Mouse (Mus musculus): ENCODE data around the gene Supt16. TPM values are rescaled to one million over a fixed set of nuclear protein-coding genes. Genes with fewer than 3 reads are reported as not detected.

Gene Supt16
- polyA plus RNA-seq, 1 experiment from 2014 or later: 55.8 TPM

GRCm38 (mm10) chr14:52199412-52199811, 2.2 kb upstream of the Supt16 start:
- Histone ChIP-seq H3K4me1 (replicated peaks; ENCODE audit: control insufficient read depth, insufficient read depth, low read length) (peaks cover 13% of the 10 kb centered on the region), H3K4me2 (ENCODE audit: low read length) (no peak overlapping the region), H3K27me3 (replicated peaks; ENCODE audit: control insufficient read depth, insufficient read depth, low read length) (no peaks in the 10 kb centered on the region), H3K36me3 (ENCODE audit: control insufficient read depth, insufficient read depth) (peaks cover 24% of the 10 kb centered on the region), H3K4me3 (replicated peaks; ENCODE audit: low read length) (no peak overlapping the region), H3K27ac (ENCODE audit: low read length) (no peak overlapping the region), H3K9ac (replicated peaks; ENCODE audit: low read depth, low read length) (no peak overlapping the region), H3K9me3 (ENCODE audit: control insufficient read depth, low read length) (no peaks in the 10 kb centered on the region)
- no peak for ATAC-seq
- 95% methylated on average over 4 of the region's 4 CpGs for WGBS

GRCm38 (mm10) chr14:52198141-52198540, 925 bp upstream of the Supt16 start:
- whole genome bisulfite sequencing: 19% methylated on average over 3 of the region's 3 CpGs
- Histone ChIP-seq H3K4me1 (replicated peaks; ENCODE audit: control insufficient read depth, insufficient read depth, low read length) (peaks cover 13% of the 10 kb centered on the region), H3K4me2 (ENCODE audit: low read length) (peak overlapping the region; percentile 16; the same call in 1 of the 2 replicates), H3K27ac (ENCODE audit: low read length) (no peak overlapping the region), H3K9ac (replicated peaks; ENCODE audit: low read depth, low read length) (no peak overlapping the region), H3K4me3 (replicated peaks; ENCODE audit: low read length) (no peak overlapping the region), H3K36me3 (ENCODE audit: control insufficient read depth, insufficient read depth) (peaks cover 16% of the 10 kb centered on the region), H3K9me3 (ENCODE audit: control insufficient read depth, low read length) (no peaks in the 10 kb centered on the region), H3K27me3 (replicated peaks; ENCODE audit: control insufficient read depth, insufficient read depth, low read length) (no peaks in the 10 kb centered on the region)
- ATAC-seq: no peak

GRCm38 (mm10) chr14:52196230-52197155, 723 bp downstream of the Supt16 start:
- peak overlapping the region; percentile 93 for H3K27ac ChIP-seq (ENCODE audit: low read length)
- WGBS: 1% methylated on average over 48 of the region's 59 CpGs
- H3K9me3 ChIP-seq (ENCODE audit: control insufficient read depth, low read length): no peaks in the 10 kb centered on the region
- peak overlapping the region; percentile 95 for H3K9ac ChIP-seq (replicated peaks; ENCODE audit: low read depth, low read length)
- H3K36me3 ChIP-seq (ENCODE audit: control insufficient read depth, insufficient read depth): peaks cover 11% of the 10 kb centered on the region; the same call in 1 of the 2 replicates
- peaks cover 13% of the 10 kb centered on the region for H3K4me1 ChIP-seq (replicated peaks; ENCODE audit: control insufficient read depth, insufficient read depth, low read length)
- ATAC-seq: peak; percentile 27; the same call in 1 of the 2 replicates
- peak overlapping the region; percentile 93 for H3K4me2 ChIP-seq (ENCODE audit: low read length)
- no peaks in the 10 kb centered on the region for H3K27me3 ChIP-seq (replicated peaks; ENCODE audit: control insufficient read depth, insufficient read depth, low read length)
- peak overlapping the region; percentile 99 for H3K4me3 ChIP-seq (replicated peaks; ENCODE audit: low read length)

- WGBS: 16% methylated on average over 3 of the region's 3 CpGs
- H3K4me1 ChIP-seq (replicated peaks; ENCODE audit: control insufficient read depth, insufficient read depth, low read length): peaks cover 13% of the 10 kb centered on the region
- peak overlapping the region; percentile 93 for H3K4me2 ChIP-seq (ENCODE audit: low read length)
- H3K9ac ChIP-seq (replicated peaks; ENCODE audit: low read depth, low read length): no peak overlapping the region
- H3K9me3 ChIP-seq (ENCODE audit: control insufficient read depth, low read length): no peaks in the 10 kb centered on the region
- H3K36me3 ChIP-seq (ENCODE audit: control insufficient read depth, insufficient read depth): peaks cover 11% of the 10 kb centered on the region; the same call in 1 of the 2 replicates
- no peak overlapping the region for H3K27ac ChIP-seq (ENCODE audit: low read length)
- peak overlapping the region; percentile 99 for H3K4me3 ChIP-seq (replicated peaks; ENCODE audit: low read length)
- no peak for ATAC-seq
- H3K27me3 ChIP-seq (replicated peaks; ENCODE audit: control insufficient read depth, insufficient read depth, low read length): no peaks in the 10 kb centered on the region
Observed at GRCm38 (mm10) chr14:52195691-52196090, 1.5 kb downstream of the Supt16 start.

GRCm38 (mm10) chr14:52190740-52191359, 6.4 kb downstream of the Supt16 start:
- H3K4me3 ChIP-seq (replicated peaks; ENCODE audit: low read length): no peak overlapping the region
- no peaks in the 10 kb centered on the region for H3K27me3 ChIP-seq (replicated peaks; ENCODE audit: control insufficient read depth, insufficient read depth, low read length)
- no peak overlapping the region for H3K9ac ChIP-seq (replicated peaks; ENCODE audit: low read depth, low read length)
- peaks cover 2% of the 10 kb centered on the region; the same call in 1 of the 2 replicates for H3K36me3 ChIP-seq (ENCODE audit: control insufficient read depth, insufficient read depth)
- H3K4me1 ChIP-seq (replicated peaks; ENCODE audit: control insufficient read depth, insufficient read depth, low read length): peaks cover 5% of the 10 kb centered on the region
- H3K4me2 ChIP-seq (ENCODE audit: low read length): no peak overlapping the region
- no peaks in the 10 kb centered on the region for H3K9me3 ChIP-seq (ENCODE audit: control insufficient read depth, low read length)
- no peak for ATAC-seq
- no peak overlapping the region for H3K27ac ChIP-seq (ENCODE audit: low read length)

- no peaks in the 10 kb centered on the region for H3K27me3 ChIP-seq (replicated peaks; ENCODE audit: control insufficient read depth, insufficient read depth, low read length)
- H3K9me3 ChIP-seq (ENCODE audit: control insufficient read depth, low read length): no peaks in the 10 kb centered on the region
- H3K36me3 ChIP-seq (ENCODE audit: control insufficient read depth, insufficient read depth): peaks cover 2% of the 10 kb centered on the region; the same call in 1 of the 2 replicates
- WGBS: 72% methylated on average over 2 of the region's 2 CpGs
- H3K4me3 ChIP-seq (replicated peaks; ENCODE audit: low read length): no peak overlapping the region
- no peaks in the 10 kb centered on the region for H3K4me1 ChIP-seq (replicated peaks; ENCODE audit: control insufficient read depth, insufficient read depth, low read length)
- H3K9ac ChIP-seq (replicated peaks; ENCODE audit: low read depth, low read length): no peak overlapping the region
- H3K4me2 ChIP-seq (ENCODE audit: low read length): no peak overlapping the region
- ATAC-seq: no peak
- no peak overlapping the region for H3K27ac ChIP-seq (ENCODE audit: low read length)
Observed at GRCm38 (mm10) chr14:52189519-52189918, 7.7 kb downstream of the Supt16 start.

- 80% methylated on average over 1 of the region's 1 CpGs for WGBS
- no peak overlapping the region for H3K27ac ChIP-seq (ENCODE audit: low read length)
- ATAC-seq: no peak
- H3K4me2 ChIP-seq (ENCODE audit: low read length): no peak overlapping the region
- no peaks in the 10 kb centered on the region for H3K9me3 ChIP-seq (ENCODE audit: control insufficient read depth, low read length)
- no peak overlapping the region for H3K4me3 ChIP-seq (replicated peaks; ENCODE audit: low read length)
- H3K27me3 ChIP-seq (replicated peaks; ENCODE audit: control insufficient read depth, insufficient read depth, low read length): no peaks in the 10 kb centered on the region
- peaks cover 2% of the 10 kb centered on the region; the same call in 1 of the 2 replicates for H3K36me3 ChIP-seq (ENCODE audit: control insufficient read depth, insufficient read depth)
- H3K9ac ChIP-seq (replicated peaks; ENCODE audit: low read depth, low read length): no peak overlapping the region
- no peaks in the 10 kb centered on the region for H3K4me1 ChIP-seq (replicated peaks; ENCODE audit: control insufficient read depth, insufficient read depth, low read length)
Observed at GRCm38 (mm10) chr14:52188788-52189187, 8.4 kb downstream of the Supt16 start.

- no peaks in the 10 kb centered on the region for H3K4me1 ChIP-seq (replicated peaks; ENCODE audit: control insufficient read depth, insufficient read depth, low read length)
- no peak overlapping the region for H3K9ac ChIP-seq (replicated peaks; ENCODE audit: low read depth, low read length)
- ATAC-seq: no peak
- no peak overlapping the region for H3K27ac ChIP-seq (ENCODE audit: low read length)
- H3K4me2 ChIP-seq (ENCODE audit: low read length): no peak overlapping the region
- peaks cover 37% of the 10 kb centered on the region for H3K36me3 ChIP-seq (ENCODE audit: control insufficient read depth, insufficient read depth)
- H3K27me3 ChIP-seq (replicated peaks; ENCODE audit: control insufficient read depth, insufficient read depth, low read length): no peaks in the 10 kb centered on the region
- WGBS: 95% methylated on average over 2 of the region's 2 CpGs
- no peaks in the 10 kb centered on the region for H3K9me3 ChIP-seq (ENCODE audit: control insufficient read depth, low read length)
- no peak overlapping the region for H3K4me3 ChIP-seq (replicated peaks; ENCODE audit: low read length)
Observed at GRCm38 (mm10) chr14:52166571-52166970, 30.6 kb downstream of the Supt16 start.

GRCm38 (mm10) chr14:52160911-52161310, 36.3 kb downstream of the Supt16 start:
- H3K27me3 ChIP-seq (replicated peaks; ENCODE audit: control insufficient read depth, insufficient read depth, low read length): no peaks in the 10 kb centered on the region
- WGBS: 84% methylated on average over 6 of the region's 6 CpGs
- H3K36me3 ChIP-seq (ENCODE audit: control insufficient read depth, insufficient read depth): peaks cover 40% of the 10 kb centered on the region

More at GRCm38 (mm10) chr14:52160911-52161310, 36.3 kb downstream of the Supt16 start:
- H3K27ac ChIP-seq (ENCODE audit: low read length): no peak overlapping the region
- no peak overlapping the region for H3K4me3 ChIP-seq (replicated peaks; ENCODE audit: low read length)
- H3K4me1 ChIP-seq (replicated peaks; ENCODE audit: control insufficient read depth, insufficient read depth, low read length): no peaks in the 10 kb centered on the region
- no peaks in the 10 kb centered on the region for H3K9me3 ChIP-seq (ENCODE audit: control insufficient read depth, low read length)
- ATAC-seq: no peak
- H3K9ac ChIP-seq (replicated peaks; ENCODE audit: low read depth, low read length): no peak overlapping the region
- H3K4me2 ChIP-seq (ENCODE audit: low read length): no peak overlapping the region

Data from forebrain, embryonic 16.5 days (tissue).